25 mouse cellular contexts compared by ENCODE assay signal in genomic region chr6:116262824-116263223, GRCm38 (mm10).
"Had no signal": no experiment of that assay in that cellular context is flagged by ENCODE, and none has a peak within 500 bp of the region (broad histone marks: within the 10 kb centered on the region; RNA-seq: fewer than 3 reads in every experiment).

No protein-coding gene starts in this region.

- H3K4me3 ChIP-seq: gastrocnemius, adult 2 months had no signal

- H3K9ac ChIP-seq: heart, embryonic 12.5 days; hindbrain, embryonic 12.5 days; hindbrain, embryonic 14.5 days; limb, embryonic 13.5 days; limb, embryonic 15.5 days had no signal

- ATAC-seq: hindbrain, embryonic 16.5 days; intestine, embryonic 16.5 days had no signal

- H3K27ac ChIP-seq: gastrocnemius, adult 2 months; hindbrain, embryonic 12.5 days; hindbrain, embryonic 14.5 days; kidney, embryonic 15.5 days; kidney, postnatal 0 days; limb, embryonic 13.5 days; limb, embryonic 15.5 days had no signal

- H3K27me3 ChIP-seq: heart, embryonic 12.5 days; hindbrain, embryonic 12.5 days; kidney, embryonic 15.5 days; limb, embryonic 13.5 days; limb, embryonic 15.5 days had no signal

- DNase-seq: gastrocnemius, adult 2 months; gastrocnemius, postnatal 10 days; gastrocnemius, postnatal 25 days; heart, adult 18-20 months; heart, postnatal 10 days; heart, postnatal 4 days; kidney, adult 11 months; kidney, adult 2 months; kidney, adult 9 months; kidney, postnatal 14 days; kidney, postnatal 36 days; layer of hippocampus, adult 9-11 months; layer of hippocampus, postnatal 36 days; left cerebral cortex, postnatal 4 days had no signal

- H3K9me3 ChIP-seq: heart, embryonic 10.5 days; heart, embryonic 12.5 days; hindbrain, embryonic 10.5 days; hindbrain, embryonic 12.5 days; kidney, embryonic 15.5 days; limb, embryonic 13.5 days; limb, embryonic 15.5 days had no signal
